Mouse (Mus musculus) kidney, embryonic 15.5 days (tissue): ENCODE measurements around the gene Camk2g. TPM values are rescaled to one million over a fixed set of nuclear protein-coding genes. Genes with fewer than 3 reads are reported as not detected.

Source experiments
- ATAC-seq: fragments of 200-750 bp; cut with Nextera tagmentation; replicated peaks from 2 replicates; pipeline ENCODE4 v1.8.0; 2017; ENCODE audit warnings: moderate TSS enrichment; ENCODE audit not compliant: low FRiP score
- H3K27ac ChIP-seq: fragments of 300-500 bp; sonication (generic); 2 replicates; pipeline ENCODE4 v1.5.1; 2015; ENCODE audit warnings: mild to moderate bottlenecking, inconsistent platforms
- H3K27me3 ChIP-seq: fragments of 300-500 bp; sonication (generic); 2 replicates; pipeline ENCODE4 v1.6.1; 2015; ENCODE audit warnings: inconsistent platforms
- H3K36me3 ChIP-seq: fragments of 300-500 bp; sonication (generic); 2 replicates; pipeline ENCODE4 v1.6.1; 2015; ENCODE audit warnings: inconsistent platforms
- H3K4me1 ChIP-seq: fragments of 300-500 bp; sonication (generic); 2 replicates; pipeline ENCODE4 v1.6.1; 2015; ENCODE audit warnings: inconsistent platforms
- H3K4me2 ChIP-seq: fragments of 300-500 bp; sonication (generic); 2 replicates; pipeline ENCODE4 v1.6.1; 2015; ENCODE audit warnings: moderate library complexity, mild to moderate bottlenecking, inconsistent platforms
- H3K4me3 ChIP-seq: fragments of 300-500 bp; sonication (generic); replicated peaks from 2 replicates; pipeline ENCODE4 v1.5.1; 2015; ENCODE audit warnings: mild to moderate bottlenecking, inconsistent platforms
- H3K9ac ChIP-seq: fragments of 300-500 bp; sonication (generic); 2 replicates; pipeline ENCODE4 v1.6.1; 2015; ENCODE audit warnings: mild to moderate bottlenecking, inconsistent platforms
- H3K9me3 ChIP-seq: fragments of 300-500 bp; sonication (generic); replicated peaks from 2 replicates; pipeline ENCODE4 v1.6.1; 2016; ENCODE audit warnings: inconsistent platforms
- WGBS: fragments of 180-500 bp; shearing (Covaris S2); methylation state at CpG from one replicate; pipeline ENCODE4 v1.1.7; 2015; ENCODE audit warnings: mixed read lengths; 5-methylcytosine and 5-hydroxymethylcytosine counted together
- polyA plus RNA-seq: library from polyadenylated mRNA; unstranded; fragments of >200 nt; fragmentation: Nextera tagmentation; extraction: Ambion mirVana; gene quantifications from 2 replicates; pipeline ENCODE4 v1.2.1, GENCODE M21; 2015

Gene Camk2g
- polyA plus RNA-seq, 1 experiment from 2014 or later = 48.4 TPM

DNA sequence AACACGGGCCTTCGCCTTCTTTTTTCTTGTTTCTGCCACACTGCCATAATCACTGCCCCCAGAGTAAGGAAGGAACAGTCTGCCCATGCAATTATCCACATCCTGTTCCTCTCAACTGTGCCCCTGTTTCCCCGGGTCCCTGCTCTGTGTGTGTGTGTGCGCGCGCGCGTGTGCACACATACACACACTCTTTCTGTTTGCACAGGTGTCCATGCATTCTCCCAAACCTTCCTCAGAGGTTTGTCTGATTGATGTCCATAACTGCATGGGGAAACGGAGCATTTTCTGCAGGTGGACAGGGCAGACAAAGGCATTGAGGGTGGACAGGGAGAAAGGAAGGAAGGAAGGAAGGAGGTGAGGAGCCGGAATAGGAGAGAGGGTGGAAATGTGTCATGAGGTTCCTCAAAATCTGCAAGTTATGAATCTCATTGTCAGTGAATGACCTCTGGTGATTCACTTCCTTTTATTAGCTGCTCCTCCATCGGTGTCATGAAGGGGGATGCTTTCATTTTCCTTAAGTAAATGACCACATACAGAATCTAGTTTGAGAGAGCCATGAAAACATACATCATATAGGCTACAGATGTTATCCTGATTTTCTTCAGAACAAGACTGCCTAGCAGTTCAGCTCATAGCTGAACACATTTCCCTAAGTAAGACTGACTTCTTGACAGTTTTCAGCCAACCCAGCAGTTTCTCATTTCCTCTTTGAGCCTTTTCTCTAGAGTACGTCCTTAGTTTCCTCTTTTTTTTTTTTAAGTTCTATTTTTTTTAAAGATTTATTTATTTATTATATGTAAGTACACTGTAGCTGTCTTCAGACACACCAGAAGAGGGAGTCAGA, 35.9 kb upstream of the Camk2g start:
- Histone ChIP-seq H3K4me1 (peaks cover 16% of the 10 kb centered on the region), H3K4me3 (no peak overlapping the region), H3K27me3 (0 out of 2 replicates have a peak, but pooled peaks cover 3% of the 10 kb centered on the region), H3K9me3 (no peaks in the 10 kb centered on the region), H3K4me2 (no peak overlapping the region), H3K36me3 (no peaks in the 10 kb centered on the region), H3K27ac (peak overlapping the region; percentile 72), H3K9ac (no peak overlapping the region)
- ATAC-seq = no peak
- WGBS = 71% methylated on average over 12 of the region's 12 CpGs

DNA sequence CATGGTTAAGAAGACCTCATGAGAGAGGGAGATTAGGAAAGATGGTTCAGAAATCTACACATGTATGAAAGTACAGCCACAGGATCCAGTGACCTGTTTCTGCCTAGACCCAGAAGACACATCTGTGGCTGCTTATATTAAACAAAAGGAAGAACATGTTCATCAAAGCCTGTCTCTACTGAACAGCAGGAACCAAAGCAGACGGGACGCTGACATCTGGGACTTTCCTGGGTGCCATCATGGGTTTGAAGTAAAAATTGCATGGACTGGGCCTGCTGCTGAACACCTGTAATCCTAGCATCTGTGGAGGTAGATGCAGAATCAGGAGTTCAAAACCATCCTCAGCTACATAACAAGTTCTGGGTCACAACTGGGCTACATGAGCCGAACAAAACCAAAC, 34.6 kb upstream of the Camk2g start:
- H3K4me1 ChIP-seq = peaks cover 16% of the 10 kb centered on the region
- no peak overlapping the region for H3K9ac ChIP-seq
- no peaks in the 10 kb centered on the region for H3K36me3 ChIP-seq
- H3K4me3 ChIP-seq = no peak overlapping the region
- H3K9me3 ChIP-seq = no peaks in the 10 kb centered on the region
- H3K27me3 ChIP-seq = no peaks in the 10 kb centered on the region
- no peak for ATAC-seq
- H3K27ac ChIP-seq = no peak overlapping the region
- WGBS = 93% methylated on average over 3 of the region's 3 CpGs
- H3K4me2 ChIP-seq = no peak overlapping the region

DNA sequence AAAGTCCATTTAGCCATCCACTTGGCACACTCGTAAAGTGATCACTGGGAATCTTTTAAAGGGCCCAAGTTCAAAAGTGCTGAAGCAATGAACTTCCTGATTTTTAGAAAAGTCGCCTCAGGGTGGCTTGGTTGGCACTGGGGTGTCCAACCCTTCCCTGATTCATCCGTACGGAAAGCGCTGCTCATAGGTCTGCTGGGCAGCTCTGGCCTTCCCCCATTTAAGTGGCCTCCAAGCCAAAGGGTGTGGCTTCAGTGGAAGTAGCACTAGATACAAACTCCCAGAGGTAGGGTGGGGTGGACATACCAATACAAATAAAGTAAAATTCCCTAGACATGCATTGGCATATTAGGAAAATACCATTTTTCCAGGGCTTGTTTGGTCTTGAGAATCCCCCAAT, 33.6 kb upstream of the Camk2g start:
- no peak overlapping the region for H3K27ac ChIP-seq
- H3K4me3 ChIP-seq = no peak overlapping the region
- H3K36me3 ChIP-seq = no peaks in the 10 kb centered on the region
- no peak overlapping the region for H3K4me2 ChIP-seq
- peaks cover 16% of the 10 kb centered on the region for H3K4me1 ChIP-seq
- H3K27me3 ChIP-seq = no peaks in the 10 kb centered on the region
- no peak overlapping the region for H3K9ac ChIP-seq
- no peak for ATAC-seq
- 84% methylated on average over 5 of the region's 5 CpGs for WGBS
- H3K9me3 ChIP-seq = no peaks in the 10 kb centered on the region

DNA sequence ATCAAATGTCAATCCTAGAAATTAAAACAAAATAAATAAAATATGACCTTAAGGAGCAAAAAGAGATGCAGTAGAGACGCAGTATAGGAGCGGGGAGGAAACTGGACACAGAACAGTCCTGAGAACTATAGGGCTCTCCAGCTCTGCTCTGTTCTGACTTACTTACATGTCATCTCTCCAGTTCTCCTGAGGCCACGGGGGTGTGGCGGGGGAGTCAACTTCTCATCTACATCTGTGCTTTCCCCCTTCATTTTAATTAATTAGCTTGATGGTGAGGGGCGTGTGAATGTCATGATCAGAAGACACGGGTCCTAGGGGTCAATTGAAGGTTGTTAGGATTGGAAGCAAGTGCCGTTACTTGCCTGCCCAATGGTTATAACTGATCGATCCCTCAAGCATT, 33.2 kb upstream of the Camk2g start:
- Histone ChIP-seq H3K27ac (no peak overlapping the region), H3K4me3 (no peak overlapping the region), H3K27me3 (no peaks in the 10 kb centered on the region), H3K9ac (no peak overlapping the region), H3K9me3 (no peaks in the 10 kb centered on the region), H3K36me3 (no peaks in the 10 kb centered on the region), H3K4me2 (no peak overlapping the region), H3K4me1 (peaks cover 16% of the 10 kb centered on the region)
- WGBS = 59% methylated on average over 8 of the region's 8 CpGs
- no peak for ATAC-seq

DNA sequence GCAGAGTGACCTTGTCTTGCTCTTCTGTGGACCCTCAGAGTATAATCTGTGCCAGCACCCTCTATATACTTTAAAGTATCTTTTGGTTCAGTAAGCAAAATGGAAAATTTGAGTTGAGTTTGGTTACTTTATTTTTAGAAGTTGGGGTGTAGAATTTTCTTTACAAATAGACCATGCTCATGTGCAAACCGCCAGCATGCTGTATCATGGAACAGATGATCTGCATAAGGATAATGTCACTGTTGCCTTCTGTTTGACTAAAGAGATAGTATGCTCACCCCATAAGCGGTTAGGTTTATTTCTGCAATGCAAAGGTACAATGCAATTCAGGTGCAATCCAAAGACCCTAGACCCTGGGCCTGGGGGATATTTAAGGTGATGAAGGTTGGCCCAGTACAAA, 31.6 kb upstream of the Camk2g start:
- H3K27me3 ChIP-seq = no peaks in the 10 kb centered on the region
- no peak for ATAC-seq
- H3K9me3 ChIP-seq = no peaks in the 10 kb centered on the region
- H3K4me3 ChIP-seq = no peak overlapping the region
- 93% methylated on average over 2 of the region's 2 CpGs for WGBS
- H3K4me2 ChIP-seq = no peak overlapping the region
- no peak overlapping the region for H3K27ac ChIP-seq
- H3K36me3 ChIP-seq = no peaks in the 10 kb centered on the region
- no peak overlapping the region for H3K9ac ChIP-seq
- peaks cover 5% of the 10 kb centered on the region; the same call in 1 of the 2 replicates for H3K4me1 ChIP-seq

DNA sequence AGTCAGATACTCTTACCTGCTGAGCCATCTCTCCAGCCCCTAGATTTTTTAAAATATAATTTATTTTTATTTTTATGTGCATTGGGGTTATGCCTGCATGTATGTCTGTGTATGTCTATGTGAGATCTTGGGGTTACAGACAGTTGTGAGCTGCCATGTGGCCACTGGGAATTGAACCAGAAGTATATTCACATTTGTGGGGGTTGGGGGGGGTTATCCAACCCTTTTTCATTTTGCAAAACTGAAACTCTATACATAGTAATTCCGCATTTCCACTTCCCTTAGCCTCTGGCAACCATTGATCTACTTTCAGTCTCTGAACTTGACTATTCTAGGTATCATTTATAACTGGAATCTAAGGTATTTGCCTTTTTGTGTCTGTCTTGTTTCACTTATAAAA, 30.6 kb upstream of the Camk2g start:
- Histone ChIP-seq H3K27ac (no peak overlapping the region), H3K9ac (no peak overlapping the region), H3K4me3 (no peak overlapping the region), H3K27me3 (no peaks in the 10 kb centered on the region), H3K9me3 (no peaks in the 10 kb centered on the region), H3K4me1 (peaks cover 3% of the 10 kb centered on the region; the same call in 1 of the 2 replicates), H3K36me3 (no peaks in the 10 kb centered on the region), H3K4me2 (no peak overlapping the region)
- 91% methylated on average over 1 of the region's 1 CpGs for WGBS
- ATAC-seq = no peak

DNA sequence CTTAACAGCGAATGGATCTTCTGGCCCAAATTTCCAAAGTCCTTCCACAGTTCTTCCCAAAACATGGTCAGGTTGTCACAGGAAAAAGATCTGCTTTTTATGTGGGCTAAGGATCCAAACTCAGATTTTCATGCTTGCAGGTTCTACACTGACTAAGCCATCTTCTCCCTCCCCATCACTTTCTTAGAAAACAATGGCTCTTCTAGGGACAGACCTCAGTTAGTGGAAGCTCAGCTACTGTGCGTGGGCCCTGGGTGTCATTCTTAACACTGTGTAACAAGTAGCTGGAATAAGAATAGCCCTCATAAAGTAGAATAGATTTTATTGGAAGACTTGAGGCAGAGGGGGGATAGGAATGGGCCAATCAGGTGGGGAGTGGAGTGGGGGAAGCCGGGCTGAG, 21.6 kb upstream of the Camk2g start:
- no peaks in the 10 kb centered on the region for H3K27me3 ChIP-seq
- no peak overlapping the region for H3K27ac ChIP-seq
- H3K4me2 ChIP-seq = no peak overlapping the region
- no peak overlapping the region for H3K9ac ChIP-seq
- H3K4me1 ChIP-seq = peaks cover 4% of the 10 kb centered on the region; the same call in 1 of the 2 replicates
- H3K4me3 ChIP-seq = no peak overlapping the region
- no peaks in the 10 kb centered on the region for H3K9me3 ChIP-seq
- no peaks in the 10 kb centered on the region for H3K36me3 ChIP-seq
- ATAC-seq = no peak
- 82% methylated on average over 3 of the region's 3 CpGs for WGBS

DNA sequence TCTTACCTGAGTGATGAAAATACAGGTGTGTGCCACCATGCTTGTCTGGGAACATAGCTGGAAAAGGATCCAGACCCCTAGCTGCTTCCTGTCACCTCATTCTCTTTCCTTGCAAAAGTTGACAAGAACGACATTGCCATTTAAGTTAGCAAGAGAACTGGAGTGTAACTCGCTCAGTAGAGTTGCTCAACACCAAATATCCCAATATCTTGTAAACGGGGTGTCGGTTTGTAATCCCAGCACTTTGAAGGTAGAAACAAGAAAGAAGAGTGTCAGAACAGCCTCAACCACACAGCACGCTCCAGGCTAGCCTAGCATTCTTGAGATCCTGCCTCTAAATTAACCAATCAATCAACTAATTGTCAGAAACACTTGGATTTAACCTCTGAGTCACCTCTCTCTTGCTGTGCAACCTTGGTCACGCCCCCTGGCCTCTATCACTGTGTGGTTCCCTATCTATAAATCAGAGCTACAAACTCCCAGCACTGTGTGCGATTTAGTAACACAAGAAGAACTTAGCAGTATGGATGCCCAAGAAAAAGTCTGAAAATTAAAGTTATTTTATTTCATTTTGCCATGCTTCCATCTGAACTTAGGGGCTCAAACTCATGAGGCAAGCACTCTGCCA, 18.0 kb upstream of the Camk2g start:
- H3K9me3 ChIP-seq = no peaks in the 10 kb centered on the region
- no peak overlapping the region for H3K27ac ChIP-seq
- H3K4me3 ChIP-seq = no peak overlapping the region
- 63% methylated on average over 7 of the region's 7 CpGs for WGBS
- H3K36me3 ChIP-seq = no peaks in the 10 kb centered on the region
- H3K27me3 ChIP-seq = no peaks in the 10 kb centered on the region
- H3K4me1 ChIP-seq = peaks cover 4% of the 10 kb centered on the region; the same call in 1 of the 2 replicates
- ATAC-seq = no peak
- no peak overlapping the region for H3K9ac ChIP-seq
- H3K4me2 ChIP-seq = no peak overlapping the region

DNA sequence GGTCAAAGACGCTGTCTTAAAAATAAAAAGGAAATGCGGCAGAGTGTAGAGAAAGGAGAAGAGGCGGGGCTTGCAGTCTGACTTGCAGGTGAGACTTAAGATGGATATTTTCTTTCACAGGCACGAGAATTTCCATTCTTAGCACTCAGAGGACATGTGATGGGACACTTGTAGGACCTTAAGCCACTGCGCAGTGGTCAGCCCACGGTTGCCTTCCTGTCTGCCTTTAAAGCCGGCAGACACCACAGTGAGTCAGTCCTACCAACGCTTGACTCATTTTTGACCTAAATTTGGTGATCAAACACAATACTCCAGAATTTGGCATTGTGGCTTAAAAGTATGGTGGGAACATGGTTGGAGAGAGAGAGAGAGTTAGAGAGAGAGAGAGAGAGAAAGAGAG, 17.3 kb upstream of the Camk2g start:
- H3K9me3 ChIP-seq = no peaks in the 10 kb centered on the region
- 90% methylated on average over 8 of the region's 8 CpGs for WGBS
- H3K36me3 ChIP-seq = no peaks in the 10 kb centered on the region
- no peak overlapping the region for H3K4me2 ChIP-seq
- H3K4me3 ChIP-seq = no peak overlapping the region
- peaks cover 4% of the 10 kb centered on the region; the same call in 1 of the 2 replicates for H3K4me1 ChIP-seq
- no peak overlapping the region for H3K27ac ChIP-seq
- H3K9ac ChIP-seq = no peak overlapping the region
- no peak for ATAC-seq
- H3K27me3 ChIP-seq = no peaks in the 10 kb centered on the region

DNA sequence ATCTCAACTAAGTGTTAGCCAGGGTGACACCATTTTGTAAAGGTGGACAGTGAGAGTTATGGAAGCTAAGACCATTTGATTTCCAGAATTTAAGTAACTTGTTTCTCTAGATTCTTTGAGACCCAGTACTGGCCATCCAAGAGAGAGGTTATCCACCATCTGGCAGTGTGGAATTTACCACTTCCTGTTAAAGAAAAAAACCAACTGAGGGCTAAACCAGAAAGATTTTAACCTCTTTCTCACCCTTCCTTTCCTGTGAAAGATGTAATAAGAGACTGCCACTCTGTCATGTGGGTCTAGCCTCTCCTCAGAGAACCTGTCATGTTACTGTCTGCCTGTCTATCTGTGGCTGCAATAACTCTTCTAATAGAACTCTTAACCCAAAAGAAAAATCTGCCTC, 15.9 kb upstream of the Camk2g start:
- ATAC-seq = no peak
- Histone ChIP-seq H3K9me3 (no peaks in the 10 kb centered on the region), H3K27ac (no peak overlapping the region), H3K27me3 (no peaks in the 10 kb centered on the region), H3K4me3 (no peak overlapping the region), H3K4me1 (peaks cover 17% of the 10 kb centered on the region), H3K4me2 (no peak overlapping the region), H3K9ac (no peak overlapping the region), H3K36me3 (no peaks in the 10 kb centered on the region)

DNA sequence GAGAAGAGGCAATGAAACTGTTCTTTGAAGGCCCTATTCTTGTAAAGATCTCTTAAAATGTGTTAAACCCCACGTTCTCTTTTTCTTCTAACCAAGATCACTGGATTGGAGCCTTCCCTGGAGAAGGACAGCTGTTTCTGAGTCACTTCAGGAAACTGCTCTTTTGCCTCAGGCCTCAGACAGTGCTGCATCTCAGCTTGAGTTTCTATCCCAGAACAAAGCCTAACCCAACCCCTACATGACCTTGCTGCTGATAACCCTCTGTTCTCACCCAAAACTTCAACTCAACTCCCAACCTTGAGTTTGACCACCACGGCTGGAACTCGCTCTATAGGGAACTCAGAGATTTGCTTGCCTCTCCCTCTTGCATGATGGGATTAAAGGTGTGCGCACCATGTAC, 15.5 kb upstream of the Camk2g start:
- Histone ChIP-seq H3K36me3 (no peaks in the 10 kb centered on the region), H3K9me3 (no peaks in the 10 kb centered on the region), H3K4me1 (peaks cover 20% of the 10 kb centered on the region), H3K4me3 (no peak overlapping the region), H3K27ac (no peak overlapping the region), H3K27me3 (no peaks in the 10 kb centered on the region), H3K9ac (no peak overlapping the region), H3K4me2 (no peak overlapping the region)
- WGBS = 83% methylated on average over 4 of the region's 4 CpGs
- no peak for ATAC-seq

DNA sequence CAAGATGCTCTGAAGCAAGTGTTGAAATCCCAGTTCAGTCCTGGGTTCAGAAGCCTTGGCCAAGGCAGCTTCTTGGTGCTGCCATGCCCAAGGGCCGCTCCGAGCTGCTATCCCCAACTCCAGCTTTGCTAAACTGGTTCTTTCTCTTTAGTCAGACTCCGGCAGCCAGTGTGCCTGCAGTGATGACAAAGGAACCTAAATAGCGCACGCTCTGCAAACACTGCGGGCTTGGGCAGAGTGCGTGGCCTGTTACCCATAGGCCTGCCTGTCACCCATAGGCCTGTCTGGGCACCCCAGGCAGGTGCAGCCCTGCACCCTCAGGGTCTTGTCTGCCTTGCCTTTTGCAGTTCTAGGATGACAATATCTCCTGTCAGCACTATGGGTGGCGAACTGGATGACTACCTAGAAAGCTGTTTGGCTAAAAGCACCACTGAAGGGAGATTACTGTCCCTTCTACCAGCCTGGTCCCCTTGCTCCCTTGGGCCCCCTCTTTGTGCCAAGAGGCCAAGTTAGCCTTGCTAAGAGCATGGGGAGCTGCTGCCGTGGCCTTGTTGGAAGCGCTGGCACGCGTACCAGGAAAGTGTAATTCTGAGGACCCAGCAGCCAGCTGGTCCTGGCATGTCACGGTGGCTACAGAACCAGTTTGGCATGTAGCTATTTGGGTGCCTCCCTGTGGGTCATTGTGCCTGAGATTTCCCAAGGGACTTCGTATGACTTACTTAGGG, 12.4 kb upstream of the Camk2g start:
- H3K27ac ChIP-seq = no peak overlapping the region
- 89% methylated on average over 14 of the region's 14 CpGs for WGBS

More for the DNA sequence above, 12.4 kb upstream of the Camk2g start:
- Histone ChIP-seq H3K36me3 (no peaks in the 10 kb centered on the region), H3K4me3 (no peak overlapping the region), H3K4me1 (peaks cover 20% of the 10 kb centered on the region), H3K27me3 (no peaks in the 10 kb centered on the region), H3K9me3 (no peaks in the 10 kb centered on the region), H3K4me2 (no peak overlapping the region), H3K9ac (no peak overlapping the region)
- ATAC-seq = no peak
